Mouse (Mus musculus) megakaryocyte, embryonic 14.5 days (primary cell): Measurements from ENCODE around the gene Zfp740.

ENCODE experiments used
- FLI1 ChIP-seq: IDR thresholded peaks from 2 replicates; pipeline ENCODE4 v1.6.1; 2012; ENCODE audit warnings: low read length, inconsistent platforms, mixed read lengths
- GATA1 ChIP-seq: IDR thresholded peaks from 3 replicates; pipeline ENCODE4 v1.6.1; 2012; ENCODE audit warnings: mixed read lengths, low read length, inconsistent platforms, borderline replicate concordance

GRCm38 (mm10) chr15:102194439-102194838 is 8.6 kb upstream of the Zfp740 start:
- no peak for TF ChIP-seq GATA1
- no peak for TF ChIP-seq FLI1
